Mouse (Mus musculus) liver, embryonic 11.5 days (tissue): ENCODE measurements at regions not wholly inside any gene's neighbourhood (a gene's known extent, or its start where the extent isn't known, plus 50 kb on each side); places are given as distances from the start of the nearest gene placed in this dataset.

Source experiments
- ATAC-seq: fragments of 200-750 bp; cut with Nextera tagmentation; replicated peaks from 2 replicates; pipeline ENCODE4 v1.8.0; 2017; ENCODE audit warnings: moderate number of reproducible peaks, mild to moderate bottlenecking, moderate TSS enrichment, moderate library complexity; ENCODE audit not compliant: low FRiP score
- DNase-seq: peaks from one replicate; pipeline ENCODE4 v3.0.0-alpha.2; 2017; ENCODE audit warnings: low spot score
- H3K27ac ChIP-seq: fragments of 300-500 bp; sonication (generic); 2 replicates; pipeline ENCODE4 v1.5.1; 2014; ENCODE audit warnings: mild to moderate bottlenecking, low read depth, low read length, control low read depth
- H3K27me3 ChIP-seq: fragments of 300-500 bp; sonication (generic); replicated peaks from 2 replicates; pipeline ENCODE4 v1.6.1; 2014; ENCODE audit warnings: low read length, mixed read lengths; ENCODE audit not compliant: control insufficient read depth, insufficient read depth
- H3K36me3 ChIP-seq: fragments of 300-500 bp; sonication (generic); 2 replicates; pipeline ENCODE4 v1.6.1; 2014; ENCODE audit warnings: mild to moderate bottlenecking, low read length, moderate library complexity, mixed read lengths; ENCODE audit not compliant: control insufficient read depth, insufficient read depth
- H3K4me1 ChIP-seq: fragments of 300-500 bp; sonication (generic); replicated peaks from 2 replicates; pipeline ENCODE4 v1.6.1; 2014; ENCODE audit warnings: low read length, mixed read lengths; ENCODE audit not compliant: control insufficient read depth, insufficient read depth
- H3K4me2 ChIP-seq: fragments of 300-500 bp; sonication (generic); 2 replicates; pipeline ENCODE4 v1.6.1; 2014; ENCODE audit warnings: mild to moderate bottlenecking, control low read depth, moderate library complexity
- H3K4me3 ChIP-seq: fragments of 300-500 bp; sonication (generic); 2 replicates; pipeline ENCODE4 v1.5.1; 2014; ENCODE audit warnings: low read depth, low read length, control low read depth
- H3K9ac ChIP-seq: fragments of 300-500 bp; sonication (generic); 2 replicates; pipeline ENCODE4 v1.6.1; 2014; ENCODE audit warnings: low read depth, low read length, control low read depth
- H3K9me3 ChIP-seq: fragments of 300-500 bp; sonication (generic); 2 replicates; pipeline ENCODE4 v1.6.1; 2016; ENCODE audit warnings: low read length, inconsistent platforms, mixed read lengths; ENCODE audit not compliant: control insufficient read depth
- WGBS: fragments of 180-500 bp; shearing (Covaris S2); extraction: QIAGEN DNeasy Blood & Tissue Kit; methylation state at CpG from one replicate; pipeline ENCODE4 v1.1.7; 2014; 5-methylcytosine and 5-hydroxymethylcytosine counted together

DNA sequence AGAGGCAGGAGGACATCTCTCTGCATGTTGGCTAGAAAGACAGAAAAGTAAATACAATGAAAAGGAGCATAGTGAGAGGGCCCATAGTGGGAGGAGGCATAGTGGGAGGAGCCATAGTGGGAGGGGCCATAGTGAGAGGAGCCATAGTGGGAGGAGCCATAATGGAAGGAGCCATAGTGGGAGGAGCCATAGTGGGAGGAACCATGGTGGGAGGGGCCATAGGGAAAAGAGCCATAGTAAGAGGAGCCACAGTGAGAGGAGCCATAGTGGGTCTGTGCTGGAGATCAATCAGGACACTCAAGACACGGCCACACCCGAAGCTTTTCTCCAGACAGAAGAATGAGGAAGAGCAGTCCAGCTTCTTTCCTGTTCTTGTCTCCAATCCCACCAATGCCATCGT lies 58.0 kb upstream of the Ahr start:
- ATAC-seq (no peak), DNase-seq (no peak)
- no peaks in the 10 kb centered on the region for H3K27me3 ChIP-seq
- no peaks in the 10 kb centered on the region for H3K36me3 ChIP-seq
- WGBS = 77% methylated on average over 3 of the region's 3 CpGs
- H3K9me3 ChIP-seq = 0 out of 2 replicates have a peak, but pooled peaks cover 2% of the 10 kb centered on the region
- no peak overlapping the region for H3K9ac ChIP-seq
- H3K27ac ChIP-seq = no peak overlapping the region
- H3K4me3 ChIP-seq = no peak overlapping the region
- no peak overlapping the region for H3K4me2 ChIP-seq
- H3K4me1 ChIP-seq = no peaks in the 10 kb centered on the region
